Mouse (Mus musculus): ENCODE results near the gene S100a2.
A peak's percentile ranks its signal among the peaks of the same experiment; 100 is the strongest.

The S100a2 gene

DNA sequence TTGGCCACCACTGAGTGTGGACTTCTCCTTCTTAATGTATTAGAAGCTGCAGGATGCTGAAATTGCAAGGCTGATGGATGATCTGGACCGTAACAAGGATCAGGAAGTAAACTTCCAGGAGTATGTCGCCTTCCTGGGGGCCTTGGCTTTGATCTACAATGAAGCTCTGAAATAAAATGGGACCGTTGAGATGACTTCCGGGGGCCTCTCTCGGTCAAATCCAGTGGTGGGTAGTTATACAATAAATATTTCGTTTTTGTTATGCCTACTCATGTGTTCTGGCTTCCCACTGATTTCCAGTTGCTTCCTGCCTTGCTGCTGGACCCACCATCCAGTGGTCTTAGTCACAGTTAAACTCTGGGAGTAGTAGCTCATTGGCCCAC lies 24.1 kb downstream of the S100a2 start:
- ATAC-seq (ENCODE audit: insufficient number of reproducible peaks, low FRiP score, low TSS enrichment) = no peak

- ATAC-seq (ENCODE audit: insufficient number of reproducible peaks, low FRiP score, low TSS enrichment) = no peak
Observed at GRCm38 (mm10) chr3:90614611-90615251, 24.7 kb downstream of the S100a2 start.

GRCm38 (mm10) chr3:90615415-90615814 lies 25.4 kb downstream of the S100a2 start:
- peak; percentile 62; the same call in 1 of the 2 replicates for ATAC-seq (ENCODE audit: insufficient number of reproducible peaks, low FRiP score, low TSS enrichment)

- no peak for ATAC-seq (ENCODE audit: insufficient number of reproducible peaks, low FRiP score, low TSS enrichment)
Observed at GRCm38 (mm10) chr3:90615911-90616310, 25.9 kb downstream of the S100a2 start.

DNA sequence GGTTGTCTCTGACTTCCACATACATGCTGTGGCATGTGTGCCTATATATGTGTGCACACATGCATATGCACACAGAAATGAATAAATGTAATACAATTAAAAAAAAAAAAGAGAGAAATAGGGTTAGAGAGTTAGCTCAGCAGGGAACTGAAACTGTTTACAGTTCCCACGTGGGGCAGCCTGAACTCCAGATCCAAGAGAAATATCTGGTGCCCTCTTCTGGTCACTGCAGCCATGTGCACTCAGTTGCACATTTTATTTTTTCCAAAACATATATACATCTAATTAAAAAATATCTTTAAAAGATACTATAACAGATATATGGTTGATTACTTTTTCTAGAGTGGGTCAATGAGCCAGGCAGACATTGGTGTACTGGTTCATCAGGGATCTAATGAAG lies 27.5 kb downstream of the S100a2 start:
- no peak for ATAC-seq (ENCODE audit: insufficient number of reproducible peaks, low FRiP score, low TSS enrichment)

GRCm38 (mm10) chr3:90621552-90621951 lies 31.5 kb downstream of the S100a2 start:
- ATAC-seq (ENCODE audit: insufficient number of reproducible peaks, low FRiP score, low TSS enrichment) = no peak

DNA sequence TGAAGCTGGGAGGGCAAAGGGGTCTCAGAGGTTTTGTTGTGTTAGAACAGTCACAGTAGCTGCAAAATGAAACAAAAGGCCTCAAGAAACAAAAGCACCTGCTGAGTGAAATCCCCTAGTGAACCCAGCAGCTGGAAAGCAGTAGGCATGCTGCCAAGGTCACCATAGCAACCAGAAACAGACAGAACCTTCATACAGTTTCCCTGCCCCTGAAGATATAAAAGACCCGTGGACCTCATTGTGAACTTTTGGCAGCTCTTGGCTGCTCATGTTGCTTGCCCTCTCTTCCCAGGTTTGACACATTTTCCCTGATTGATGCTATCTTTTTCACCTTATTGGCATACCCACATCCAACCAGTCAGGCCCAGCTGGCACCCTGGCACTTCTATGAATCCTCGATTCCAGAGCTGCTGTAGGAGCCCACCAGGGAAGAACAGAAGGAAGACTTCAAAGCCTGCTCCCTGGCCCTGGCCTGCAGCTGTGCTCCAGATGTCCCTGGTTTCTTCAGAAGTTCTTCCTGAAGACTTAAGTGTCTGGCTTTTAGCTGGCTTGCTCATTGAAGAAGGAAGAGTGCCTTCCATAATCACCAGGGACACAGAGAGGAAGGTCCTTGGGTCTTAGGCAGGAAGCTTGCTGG lies 33.5 kb downstream of the S100a2 start:
- no peak for ATAC-seq (ENCODE audit: insufficient number of reproducible peaks, low FRiP score, low TSS enrichment)

- ATAC-seq (ENCODE audit: insufficient number of reproducible peaks, low FRiP score, low TSS enrichment) = no peak
Observed at GRCm38 (mm10) chr3:90625496-90625895, 35.4 kb downstream of the S100a2 start.

GRCm38 (mm10) chr3:90626266-90627021 lies 36.4 kb downstream of the S100a2 start:
- ATAC-seq (ENCODE audit: insufficient number of reproducible peaks, low FRiP score, low TSS enrichment) = no peak

GRCm38 (mm10) chr3:90627366-90627765 lies 37.3 kb downstream of the S100a2 start:
- no peak for ATAC-seq (ENCODE audit: insufficient number of reproducible peaks, low FRiP score, low TSS enrichment)

DNA sequence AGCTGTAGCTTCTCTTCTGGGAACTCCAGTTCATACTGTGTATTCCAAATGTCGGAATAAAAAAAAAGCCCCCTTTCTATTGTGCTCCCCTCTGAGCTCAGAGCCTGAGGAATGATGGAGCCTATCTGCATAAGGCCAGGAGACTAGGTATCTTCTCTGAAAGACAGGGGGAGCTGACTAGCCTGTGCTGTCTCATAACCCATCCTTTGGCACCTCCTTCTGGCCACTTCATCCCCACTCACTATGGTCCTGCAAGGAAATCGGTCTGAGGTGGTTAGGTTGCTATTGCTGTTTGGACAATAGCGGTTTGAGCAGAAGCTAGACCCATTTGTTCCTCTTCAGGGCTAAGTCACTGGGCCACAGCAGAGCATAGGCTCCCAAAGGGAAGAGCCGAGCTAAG lies 37.8 kb downstream of the S100a2 start:
- ATAC-seq (ENCODE audit: insufficient number of reproducible peaks, low FRiP score, low TSS enrichment) = no peak

DNA sequence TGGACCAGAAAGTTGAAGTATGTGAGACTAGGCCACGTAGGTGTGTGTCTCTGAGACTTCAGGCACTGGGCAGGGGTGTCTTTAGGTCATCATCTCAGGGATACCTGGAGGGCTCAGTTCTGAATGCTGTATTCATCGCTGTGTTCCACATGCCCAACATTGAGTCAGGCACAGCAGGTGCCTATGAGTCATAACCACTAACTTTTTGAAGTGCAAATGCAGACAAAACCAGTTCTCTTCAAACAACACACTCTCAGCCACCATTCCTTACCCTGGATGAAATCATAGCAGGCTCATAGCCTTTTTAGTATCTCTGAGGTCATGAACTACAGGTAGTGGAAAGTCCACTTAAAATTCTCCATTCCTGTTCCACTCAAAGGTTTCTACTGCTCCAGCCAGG lies 39.3 kb downstream of the S100a2 start:
- ATAC-seq (ENCODE audit: insufficient number of reproducible peaks, low FRiP score, low TSS enrichment) = no peak

DNA sequence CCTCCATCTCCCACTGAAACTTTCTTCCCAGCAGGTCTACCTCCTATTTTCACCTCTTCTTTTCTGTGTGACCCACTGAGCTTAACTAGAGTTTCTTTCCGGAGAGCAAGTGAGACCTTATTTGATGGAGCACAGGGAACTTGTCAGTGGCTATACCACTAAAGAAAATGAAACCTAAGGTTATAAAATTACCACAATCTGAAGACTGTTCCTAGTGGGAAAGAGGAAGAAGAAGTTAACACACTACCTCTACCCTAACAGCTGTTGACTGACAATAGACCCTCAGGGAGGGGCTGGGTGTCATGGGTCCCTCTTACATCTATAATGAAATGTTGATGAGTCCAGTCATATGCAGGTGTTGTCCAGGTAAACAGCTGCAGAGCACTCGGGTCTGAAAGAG lies 41.9 kb downstream of the S100a2 start:
- ATAC-seq (ENCODE audit: insufficient number of reproducible peaks, low FRiP score, low TSS enrichment) = no peak

DNA sequence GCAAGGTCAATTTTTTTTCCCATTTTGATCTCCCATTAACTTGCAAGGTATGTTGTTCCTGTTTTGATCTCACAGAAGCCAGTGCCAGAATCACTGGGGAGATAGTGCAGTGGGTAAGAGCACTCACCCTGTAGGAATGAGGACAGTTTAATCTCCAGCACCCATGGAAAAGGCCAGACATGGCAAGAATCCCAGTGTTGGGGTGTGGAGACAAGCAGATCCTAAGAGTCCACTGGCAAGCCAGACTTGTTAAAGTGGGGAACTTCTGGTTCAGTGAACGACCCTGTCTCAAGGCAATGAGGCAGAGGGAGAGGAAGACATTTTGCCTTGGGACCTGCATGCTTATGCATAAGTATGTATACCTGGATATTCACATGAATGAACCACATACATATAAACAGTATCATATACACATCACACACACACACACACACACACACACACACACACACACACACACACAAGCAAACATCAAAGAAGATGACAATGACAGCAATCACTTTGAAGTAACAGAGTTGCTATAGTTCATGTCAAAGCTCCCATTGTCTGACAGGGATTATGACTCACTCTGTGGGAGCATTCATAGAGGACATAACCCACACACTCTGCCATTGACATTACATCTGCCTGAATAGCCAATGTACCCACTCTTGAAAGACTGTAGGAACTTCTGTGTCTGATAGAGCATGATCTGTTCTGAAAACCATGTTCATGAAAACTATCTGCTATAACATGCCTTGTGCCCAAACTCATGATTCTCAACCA lies 48.6 kb downstream of the S100a2 start:
- ATAC-seq (ENCODE audit: insufficient number of reproducible peaks, low FRiP score, low TSS enrichment) = no peak

DNA sequence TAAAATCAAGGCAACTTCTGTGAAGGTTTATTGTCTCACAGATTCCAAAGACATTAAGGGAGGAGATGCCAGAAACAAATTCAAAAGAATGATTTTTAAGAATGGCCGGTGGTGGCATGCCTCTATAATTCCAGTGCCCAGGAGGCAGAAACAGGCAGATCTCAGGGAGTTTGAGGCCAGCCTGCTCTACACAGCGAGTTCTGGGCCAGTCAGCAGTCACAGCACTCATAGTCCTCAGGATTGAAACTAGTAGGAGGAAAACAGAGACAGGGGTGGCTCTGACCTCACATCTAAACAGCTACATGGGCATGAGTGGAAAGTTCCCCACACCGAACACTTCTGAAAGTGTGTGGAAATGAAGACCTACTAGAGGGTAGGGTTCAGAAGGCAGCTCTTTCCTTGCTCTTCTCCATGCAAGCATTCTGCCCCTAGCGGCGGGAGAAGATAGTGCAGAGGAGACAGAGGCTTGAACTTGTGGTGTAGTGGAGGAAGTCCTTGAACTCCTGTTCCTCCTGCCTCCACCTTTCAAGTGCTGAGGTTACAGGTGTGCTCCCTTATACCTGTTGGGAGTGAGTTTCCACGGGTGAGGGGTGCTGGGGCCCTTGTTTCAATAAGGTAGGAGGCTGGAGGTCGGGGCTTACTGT lies 49.6 kb downstream of the S100a2 start:
- no peak for ATAC-seq (ENCODE audit: insufficient number of reproducible peaks, low FRiP score, low TSS enrichment)

- ATAC-seq (ENCODE audit: insufficient number of reproducible peaks, low FRiP score, low TSS enrichment) = no peak
Observed at GRCm38 (mm10) chr3:90640981-90641380, 50.9 kb downstream of the S100a2 start.
